8 mouse cellular contexts compared by ENCODE assay signal in the genomic region with DNA sequence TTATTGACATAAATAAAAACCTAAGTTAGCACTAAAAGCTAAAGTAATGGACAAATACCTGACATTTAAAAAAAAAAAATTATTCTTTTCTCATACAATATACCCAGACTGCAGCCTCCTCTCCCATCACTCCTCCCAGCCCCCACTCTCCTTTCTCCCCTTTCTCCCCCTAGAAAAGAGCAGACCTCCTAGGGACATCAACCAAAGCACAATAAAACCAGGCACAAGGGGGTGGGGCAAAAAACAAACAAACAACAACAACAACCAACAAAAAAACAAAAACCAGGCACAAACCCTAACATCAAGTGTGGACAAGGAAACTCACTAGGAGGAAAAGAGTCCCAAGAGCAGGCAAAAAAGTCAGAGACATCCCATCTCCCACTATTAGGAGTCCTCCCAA. TPM values are rescaled to one million over a fixed set of nuclear protein-coding genes. Genes with fewer than 3 reads are reported as not detected.
DNase-seq lines count a peak whose midpoint lies in the region; ATAC-seq lines count a peak whose summit lies in the region.

No protein-coding gene starts in this region.

- H3K9ac ChIP-seq in liver, embryonic 16.5 days (ENCODE audit: low read depth, low read length): no peak overlapping the region

- ATAC-seq in megakaryocyte, adult 5-6 weeks (ENCODE audit: poor library complexity, severe bottlenecking): no peak
- no peak for ATAC-seq in liver, embryonic 16.5 days (ENCODE audit: low read depth)

- peak overlapping the region; percentile 52 for H3K4me2 ChIP-seq in liver, embryonic 16.5 days (ENCODE audit: low read depth, low read length)

- H3K27ac ChIP-seq in liver, embryonic 16.5 days (ENCODE audit: low read length): no peak overlapping the region

- H3K36me3 ChIP-seq in megakaryocyte, embryonic 14.5 days (replicated peaks; ENCODE audit: low read length): peaks cover 34% of the 10 kb centered on the region
- peaks cover 4% of the 10 kb centered on the region; the same call in 1 of the 2 replicates for H3K36me3 ChIP-seq in liver, embryonic 16.5 days (ENCODE audit: control insufficient read depth, insufficient read depth)

- H3K27me3 ChIP-seq in megakaryocyte, embryonic 14.5 days (replicated peaks): no peaks in the 10 kb centered on the region
- H3K27me3 ChIP-seq in liver, embryonic 16.5 days (ENCODE audit: control insufficient read depth, insufficient read depth, low read depth, low read length): no peaks in the 10 kb centered on the region

- DNase-seq in adrenal gland, adult 8-10 months: peak; percentile 25
- DNase-seq in adrenal gland, adult 2 months: no peak
- DNase-seq in thymus, postnatal 4 days: peak; percentile 21
- no peak for DNase-seq in frontal cortex, postnatal 36 days (ENCODE audit: low spot score in 2 of 2)
- DNase-seq in right cerebral cortex, postnatal 14 days: no peak

- H3K4me3 ChIP-seq in megakaryocyte, embryonic 14.5 days (replicated peaks): peak overlapping the region; percentile 96
- H3K4me3 ChIP-seq in liver, embryonic 16.5 days (ENCODE audit: low read depth, low read length): peak overlapping the region; percentile 32; the same call in 1 of the 2 replicates

- H3K9me3 ChIP-seq in megakaryocyte, embryonic 14.5 days: peaks cover 5% of the 10 kb centered on the region
- H3K9me3 ChIP-seq in liver, embryonic 16.5 days (replicated peaks; ENCODE audit: control insufficient read depth, low read length): no peaks in the 10 kb centered on the region

- H3K4me1 ChIP-seq in megakaryocyte, embryonic 14.5 days: peaks cover 53% of the 10 kb centered on the region
- H3K4me1 ChIP-seq in liver, embryonic 16.5 days (ENCODE audit: control insufficient read depth, low read depth, low read length): peaks cover 12% of the 10 kb centered on the region

RNA-seq across cellular contexts. Expression of a gene that starts 0.6 kb away (rescaled TPM):
- 100 to 1,000 TPM; 157 to 184 (median 171) TPM for total RNA-seq in adrenal gland, adult 8-10 months (2022)
- total RNA-seq in adrenal gland, adult 2 months (2021): 100 to 1,000 TPM; 176 to 221 TPM
- polyA plus RNA-seq in adrenal gland, adult 2 months (2012; rRNA removed): 252 and 278 TPM in 2 replicates
- 274 and 553 TPM in 2 replicates for polyA plus RNA-seq in megakaryocyte, embryonic 14.5 days (2012; ENCODE audit: insufficient read depth, low replicate concordance)
- 74.5 and 84.2 TPM in 2 replicates for total RNA-seq in megakaryocyte, adult 5-6 weeks (2015)
- total RNA-seq in megakaryocyte, adult 5-6 weeks (2017): 37.8 and 40.1 TPM in 2 replicates
- polyA plus RNA-seq in liver, embryonic 16.5 days (2015; fragmentation: Nextera tagmentation; extraction: Ambion mirVana): 204 and 210 TPM in 2 replicates

RNA-seq across cellular contexts. Expression of a gene that starts 24.1 kb away (rescaled TPM):
- total RNA-seq in adrenal gland, adult 8-10 months (2022): 1 to 10 TPM; 7.4 to 9.8 (median 8.7) TPM
- total RNA-seq in adrenal gland, adult 2 months (2021): 1 to 10 TPM; 4.4 to 8.2 TPM
- polyA plus RNA-seq in adrenal gland, adult 2 months (2012; rRNA removed): 8.2 and 9.5 TPM in 2 replicates
- polyA plus RNA-seq in megakaryocyte, embryonic 14.5 days (2012; ENCODE audit: insufficient read depth, low replicate concordance): 0.27 and 0.74 TPM in 2 replicates
- total RNA-seq in megakaryocyte, adult 5-6 weeks (2015): 0.07 TPM in 2 replicates
- 0.04 TPM in 1 of 2 replicates, not detected in the other for total RNA-seq in megakaryocyte, adult 5-6 weeks (2017)
- 0.77 and 0.91 TPM in 2 replicates for polyA plus RNA-seq in liver, embryonic 16.5 days (2015; fragmentation: Nextera tagmentation; extraction: Ambion mirVana)

RNA-seq across cellular contexts. Expression of a gene that starts 59.5 kb away (rescaled TPM):
- 100 to 1,000 TPM; 121 to 139 (median 132) TPM for total RNA-seq in adrenal gland, adult 8-10 months (2022)
- 100 to 1,000 TPM; 113 to 129 TPM for total RNA-seq in adrenal gland, adult 2 months (2021)
- 200 and 305 TPM in 2 replicates for polyA plus RNA-seq in adrenal gland, adult 2 months (2012; rRNA removed)
- polyA plus RNA-seq in megakaryocyte, embryonic 14.5 days (2012; ENCODE audit: insufficient read depth, low replicate concordance): 37.7 and 43.0 TPM in 2 replicates
- total RNA-seq in megakaryocyte, adult 5-6 weeks (2015): 69.7 and 71.5 TPM in 2 replicates
- 21.7 and 29.0 TPM in 2 replicates for total RNA-seq in megakaryocyte, adult 5-6 weeks (2017)
- polyA plus RNA-seq in liver, embryonic 16.5 days (2015; fragmentation: Nextera tagmentation; extraction: Ambion mirVana): 65.0 and 73.5 TPM in 2 replicates

Comparison
In these comparisons a context has a peak if more than half of its experiments do, and no peak if none do; other contexts are left out.
1. DNase-seq: peak in adrenal gland, adult 8-10 months (single experiment) and thymus, postnatal 4 days (single experiment); none in adrenal gland, adult 2 months (single experiment), frontal cortex, postnatal 36 days (0 of 2) and right cerebral cortex, postnatal 14 days (single experiment).
2. RNA of a gene that starts 24.1 kb away (total RNA-seq): 7.4 to 9.8 TPM in adrenal gland, adult 8-10 months and 4.4 to 8.2 TPM in adrenal gland, adult 2 months; 0.04 to 0.07 TPM in megakaryocyte, adult 5-6 weeks; every median in the first group is over 4 times any median in the second.